Mouse (Mus musculus) lung, postnatal 36 days (tissue): ENCODE measurements at regions not wholly inside any gene's neighbourhood (a gene's known extent, or its start where the extent isn't known, plus 50 kb on each side); places are given as distances from the start of the nearest gene placed in this dataset.
A peak's percentile ranks its signal among the peaks of the same experiment; 100 is the strongest.

Experiments used
- DNase-seq: peaks from one replicate; pipeline ENCODE4 v3.0.0; 2022; ENCODE audit warnings: mixed read lengths

- no peak for DNase-seq
These were observed 267.4 kb upstream of the Erbb4 start for GRCm38 (mm10) chr1:69375246-69375645.

- DNase-seq, result no peak
These were observed 262.2 kb upstream of the Erbb4 start for GRCm38 (mm10) chr1:69370078-69370477.

- no peak for DNase-seq
These were observed 259.7 kb upstream of the Erbb4 start for GRCm38 (mm10) chr1:69367531-69367930.

- DNase-seq, result no peak
These were observed 256.2 kb upstream of the Erbb4 start for GRCm38 (mm10) chr1:69364069-69364468.

GRCm38 (mm10) chr1:69357548-69357947, 249.7 kb upstream of the Erbb4 start:
- no peak for DNase-seq

GRCm38 (mm10) chr1:69350417-69350816, 242.6 kb upstream of the Erbb4 start:
- no peak for DNase-seq

- DNase-seq, result no peak
These were observed 242.0 kb upstream of the Erbb4 start for GRCm38 (mm10) chr1:69349826-69350225.

- DNase-seq, result no peak
These were observed 234.2 kb upstream of the Erbb4 start for GRCm38 (mm10) chr1:69342100-69342499.

- DNase-seq, result no peak
These were observed 232.6 kb upstream of the Erbb4 start for GRCm38 (mm10) chr1:69340481-69340880.

GRCm38 (mm10) chr1:69331418-69332254, 223.8 kb upstream of the Erbb4 start:
- no peak for DNase-seq

- DNase-seq, result no peak
These were observed 221.5 kb upstream of the Erbb4 start for GRCm38 (mm10) chr1:69329399-69329798.

- no peak for DNase-seq
These were observed 218.9 kb upstream of the Erbb4 start for GRCm38 (mm10) chr1:69326711-69327110.

- no peak for DNase-seq
These were observed 211.7 kb upstream of the Erbb4 start for GRCm38 (mm10) chr1:69319526-69319925.

GRCm38 (mm10) chr1:69296816-69297215, 189.0 kb upstream of the Erbb4 start:
- no peak for DNase-seq

GRCm38 (mm10) chr1:69291329-69291728, 183.5 kb upstream of the Erbb4 start:
- no peak for DNase-seq

GRCm38 (mm10) chr1:69286374-69286773, 178.5 kb upstream of the Erbb4 start:
- DNase-seq, result no peak

- peak; percentile 4 for DNase-seq
These were observed 169.6 kb upstream of the Erbb4 start for GRCm38 (mm10) chr1:69277428-69277827.

GRCm38 (mm10) chr1:69247691-69248090, 139.8 kb upstream of the Erbb4 start:
- DNase-seq, result no peak

- no peak for DNase-seq
These were observed 134.5 kb upstream of the Erbb4 start for GRCm38 (mm10) chr1:69242289-69242909.

- DNase-seq, result peak; percentile 51
These were observed 133.8 kb upstream of the Erbb4 start for GRCm38 (mm10) chr1:69241502-69242214.

GRCm38 (mm10) chr1:69227864-69228263, 120.0 kb upstream of the Erbb4 start:
- no peak for DNase-seq

GRCm38 (mm10) chr1:69212896-69213500, 105.1 kb upstream of the Erbb4 start:
- no peak for DNase-seq

GRCm38 (mm10) chr1:69202745-69203144, 94.9 kb upstream of the Erbb4 start:
- DNase-seq, result no peak
